Mouse (Mus musculus) embryonic facial prominence, embryonic 14.5 days (tissue): ENCODE measurements around the gene Aqp9. TPM values are rescaled to one million over a fixed set of nuclear protein-coding genes. Genes with fewer than 3 reads are reported as not detected.

ENCODE experiments used
- ATAC-seq: fragments of 200-750 bp; cut with Nextera tagmentation; 2 replicates; pipeline ENCODE4 v1.8.0; 2017; ENCODE audit warnings: low read depth, moderate number of reproducible peaks, moderate TSS enrichment
- DNase-seq: peaks from one replicate; pipeline ENCODE4 v3.0.0-alpha.2; 2015; ENCODE audit warnings: low spot score
- H3K27ac ChIP-seq: fragments of 300-500 bp; sonication (generic); replicated peaks from 2 replicates; pipeline ENCODE4 v1.5.1; 2014; ENCODE audit warnings: low read depth, mild to moderate bottlenecking, low read length, moderate library complexity
- H3K27me3 ChIP-seq: fragments of 300-500 bp; sonication (generic); replicated peaks from 2 replicates; pipeline ENCODE4 v1.6.1; 2014; ENCODE audit warnings: low read length; ENCODE audit not compliant: control insufficient read depth, insufficient read depth
- H3K36me3 ChIP-seq: fragments of 300-500 bp; sonication (generic); 2 replicates; pipeline ENCODE4 v1.6.1; 2014; ENCODE audit warnings: low read length, mixed read lengths; ENCODE audit not compliant: control insufficient read depth, insufficient read depth
- H3K4me1 ChIP-seq: fragments of 300-500 bp; sonication (generic); 2 replicates; pipeline ENCODE4 v1.6.1; 2014; ENCODE audit warnings: antibody characterized with exemption, low read length; ENCODE audit not compliant: control insufficient read depth, insufficient read depth
- H3K4me2 ChIP-seq: fragments of 300-500 bp; sonication (generic); 2 replicates; pipeline ENCODE4 v1.6.1; 2014; ENCODE audit warnings: low read depth, mild to moderate bottlenecking, low read length, moderate library complexity, mixed read lengths
- H3K4me3 ChIP-seq: fragments of 300-500 bp; sonication (generic); 2 replicates; pipeline ENCODE4 v1.5.1; 2014; ENCODE audit warnings: low read depth, mild to moderate bottlenecking, low read length
- H3K9ac ChIP-seq: fragments of 300-500 bp; sonication (generic); 2 replicates; pipeline ENCODE4 v1.6.1; 2014; ENCODE audit warnings: low read depth, mild to moderate bottlenecking, low read length, moderate library complexity, mixed read lengths
- H3K9me3 ChIP-seq: fragments of 300-500 bp; sonication (generic); 2 replicates; pipeline ENCODE4 v1.6.1; 2016; ENCODE audit warnings: low read length; ENCODE audit not compliant: control insufficient read depth
- WGBS: fragments of 180-500 bp; shearing (Covaris S2); extraction: QIAGEN DNeasy Blood & Tissue Kit; methylation state at CpG from one replicate; pipeline ENCODE4 v1.1.7; 2014; 5-methylcytosine and 5-hydroxymethylcytosine counted together
- polyA plus RNA-seq: library from polyadenylated mRNA; unstranded; fragments of >200 nt; fragmentation: Nextera tagmentation; extraction: Ambion mirVana; gene quantifications from 2 replicates; pipeline ENCODE4 v1.2.1, GENCODE M21; 2014

The Aqp9 gene
- polyA plus RNA-seq, 1 experiment from 2014 or later = 0.68 TPM

GRCm38 (mm10) chr9:71072502-71072901, 96.0 kb downstream of the Aqp9 start:
- Histone ChIP-seq H3K27me3 (no peaks in the 10 kb centered on the region), H3K4me2 (no peak overlapping the region), H3K9ac (no peak overlapping the region), H3K4me1 (peaks cover 11% of the 10 kb centered on the region), H3K4me3 (no peak overlapping the region), H3K27ac (no peak overlapping the region), H3K36me3 (no peaks in the 10 kb centered on the region), H3K9me3 (no peaks in the 10 kb centered on the region)
- no peak for DNase-seq
- WGBS = 67% methylated on average over 7 of the region's 7 CpGs
- ATAC-seq = no peak

GRCm38 (mm10) chr9:71071581-71072330, 96.7 kb downstream of the Aqp9 start:
- H3K9ac ChIP-seq = no peak overlapping the region
- no peak overlapping the region for H3K4me3 ChIP-seq
- H3K27me3 ChIP-seq = no peaks in the 10 kb centered on the region
- ATAC-seq (no peak), DNase-seq (no peak)
- H3K4me1 ChIP-seq = peaks cover 11% of the 10 kb centered on the region
- no peak overlapping the region for H3K4me2 ChIP-seq
- no peaks in the 10 kb centered on the region for H3K36me3 ChIP-seq
- no peaks in the 10 kb centered on the region for H3K9me3 ChIP-seq
- H3K27ac ChIP-seq = no peak overlapping the region
- WGBS = 76% methylated on average over 7 of the region's 7 CpGs

- H3K4me2 ChIP-seq = no peak overlapping the region
- no peak for DNase-seq
- H3K4me3 ChIP-seq = no peak overlapping the region
- H3K9ac ChIP-seq = no peak overlapping the region
- ATAC-seq = no peak
- no peaks in the 10 kb centered on the region for H3K27me3 ChIP-seq
- H3K9me3 ChIP-seq = no peaks in the 10 kb centered on the region
- H3K27ac ChIP-seq = no peak overlapping the region
- H3K36me3 ChIP-seq = no peaks in the 10 kb centered on the region
- peaks cover 11% of the 10 kb centered on the region for H3K4me1 ChIP-seq
- WGBS = 88% methylated on average over 2 of the region's 2 CpGs
Measured at GRCm38 (mm10) chr9:71070628-71071027, 97.9 kb downstream of the Aqp9 start.

DNA sequence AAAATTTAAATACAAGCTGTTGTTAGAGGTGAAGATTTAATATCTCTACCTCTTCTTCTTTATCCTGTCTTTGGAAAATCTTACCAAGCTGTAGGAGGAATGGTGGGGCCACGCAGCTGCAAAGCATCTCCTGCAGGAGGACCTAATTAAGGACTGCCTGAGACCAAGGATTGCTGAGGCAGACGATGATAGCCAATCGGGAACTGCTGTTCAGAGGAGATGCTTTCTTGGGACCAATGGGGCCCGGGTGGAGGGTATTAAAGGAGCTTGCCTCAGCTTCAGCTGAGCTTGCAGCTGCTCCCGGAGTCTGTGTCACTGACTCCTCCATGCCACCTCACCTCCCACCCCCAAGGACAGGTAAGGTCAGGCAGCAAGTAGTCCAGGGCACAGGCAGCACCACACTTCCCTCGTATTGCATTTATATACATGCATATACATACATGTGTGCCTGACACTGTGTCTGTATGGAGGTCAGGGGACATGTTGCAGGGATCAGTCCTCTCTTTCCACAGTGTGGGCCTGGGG, 99.6 kb downstream of the Aqp9 start:
- Histone ChIP-seq H3K27me3 (no peaks in the 10 kb centered on the region), H3K4me3 (no peak overlapping the region), H3K27ac (no peak overlapping the region), H3K4me1 (peaks cover 11% of the 10 kb centered on the region), H3K4me2 (no peak overlapping the region), H3K36me3 (no peaks in the 10 kb centered on the region), H3K9me3 (no peaks in the 10 kb centered on the region), H3K9ac (no peak overlapping the region)
- DNase-seq = no peak
- WGBS = 23% methylated on average over 5 of the region's 6 CpGs
- ATAC-seq = no peak

- H3K4me2 ChIP-seq = no peak overlapping the region
- H3K4me3 ChIP-seq = no peak overlapping the region
- H3K27me3 ChIP-seq = no peaks in the 10 kb centered on the region
- ATAC-seq (no peak), DNase-seq (no peak)
- H3K9me3 ChIP-seq = no peaks in the 10 kb centered on the region
- no peak overlapping the region for H3K27ac ChIP-seq
- H3K36me3 ChIP-seq = no peaks in the 10 kb centered on the region
- no peak overlapping the region for H3K9ac ChIP-seq
- WGBS = 86% methylated on average over 5 of the region's 5 CpGs
- H3K4me1 ChIP-seq = no peaks in the 10 kb centered on the region
Measured at GRCm38 (mm10) chr9:71067156-71067555, 101.3 kb downstream of the Aqp9 start.

DNA sequence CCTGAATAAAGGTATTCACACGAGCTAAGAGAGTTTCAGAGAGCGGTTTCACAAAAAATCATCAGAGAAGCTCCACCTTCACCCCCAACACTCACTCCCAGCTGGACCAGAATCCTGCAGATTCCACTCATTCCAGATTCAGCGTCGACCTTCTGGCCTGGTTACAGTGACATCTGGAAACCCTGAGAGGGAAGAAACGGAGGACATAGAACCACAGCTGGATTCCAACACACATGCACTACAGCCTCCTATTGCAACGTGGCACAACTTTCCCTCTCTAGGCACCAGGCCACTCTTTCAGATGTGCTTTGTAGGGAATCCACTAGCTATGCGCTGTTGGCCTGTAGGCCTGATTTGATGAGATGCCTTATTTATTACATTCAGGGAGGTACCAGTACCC, 102.0 kb downstream of the Aqp9 start:
- Histone ChIP-seq H3K4me3 (no peak overlapping the region), H3K27ac (no peak overlapping the region), H3K4me1 (no peaks in the 10 kb centered on the region), H3K4me2 (no peak overlapping the region), H3K9me3 (no peaks in the 10 kb centered on the region), H3K27me3 (no peaks in the 10 kb centered on the region), H3K36me3 (no peaks in the 10 kb centered on the region), H3K9ac (no peak overlapping the region)
- no peak for DNase-seq
- ATAC-seq = no peak
- 55% methylated on average over 7 of the region's 7 CpGs for WGBS

DNA sequence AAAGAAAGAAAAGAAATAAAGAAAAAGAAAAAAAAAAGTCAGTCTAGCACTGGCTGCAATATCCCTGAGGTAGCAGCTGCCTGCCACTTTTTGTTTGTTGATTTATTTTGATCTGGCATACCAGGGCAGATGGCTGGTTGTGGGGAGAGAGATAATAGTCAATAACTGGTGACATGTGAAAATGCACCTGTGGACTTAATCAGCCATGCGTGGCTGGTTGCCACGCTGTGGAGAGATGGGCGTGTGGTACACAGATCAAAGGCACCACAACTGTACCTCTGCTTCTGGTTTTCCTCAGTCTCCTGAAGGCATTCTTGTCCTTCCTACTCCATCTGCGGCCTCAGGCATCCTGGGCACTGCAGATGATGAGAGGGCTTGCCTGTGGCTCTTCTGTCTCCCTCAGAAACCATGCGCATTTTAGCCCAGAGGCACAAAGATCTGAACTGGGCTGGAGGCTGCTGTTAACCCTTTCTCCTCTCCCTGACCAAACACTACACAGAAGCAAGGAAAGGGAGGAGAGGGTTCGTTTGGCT, 103.1 kb downstream of the Aqp9 start:
- Histone ChIP-seq H3K27ac (no peak overlapping the region), H3K4me3 (no peak overlapping the region), H3K4me2 (no peak overlapping the region), H3K9me3 (no peaks in the 10 kb centered on the region), H3K36me3 (no peaks in the 10 kb centered on the region), H3K4me1 (no peaks in the 10 kb centered on the region), H3K27me3 (no peaks in the 10 kb centered on the region), H3K9ac (no peak overlapping the region)
- ATAC-seq (no peak), DNase-seq (no peak)
- 60% methylated on average over 6 of the region's 6 CpGs for WGBS

- Histone ChIP-seq H3K4me2 (no peak overlapping the region), H3K36me3 (no peaks in the 10 kb centered on the region), H3K9me3 (no peaks in the 10 kb centered on the region), H3K9ac (no peak overlapping the region), H3K4me3 (no peak overlapping the region), H3K27me3 (no peaks in the 10 kb centered on the region), H3K4me1 (no peaks in the 10 kb centered on the region), H3K27ac (no peak overlapping the region)
- DNase-seq (no peak), ATAC-seq (no peak)
- WGBS = 78% methylated on average over 8 of the region's 8 CpGs
Measured at GRCm38 (mm10) chr9:71064291-71064840, 104.1 kb downstream of the Aqp9 start.

DNA sequence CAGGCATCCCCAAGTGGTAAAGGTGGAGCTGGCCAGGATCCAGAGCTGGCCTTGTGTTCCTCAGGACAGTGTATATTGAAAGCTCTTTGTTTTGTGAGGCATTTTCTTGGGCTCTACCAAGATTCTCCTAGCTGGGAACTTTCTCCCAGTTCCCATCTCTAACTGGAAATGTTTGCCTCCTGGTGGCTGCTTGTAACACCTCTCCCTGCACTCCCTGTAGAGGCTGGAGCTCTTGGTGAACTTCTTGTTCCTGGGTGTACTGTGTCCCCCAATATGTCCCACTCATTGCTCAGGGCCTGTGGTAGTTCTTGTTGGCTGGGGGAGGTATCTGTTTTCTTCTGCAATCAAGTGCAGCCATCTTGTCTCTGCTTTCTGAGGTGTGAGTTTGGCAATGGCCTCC, 104.9 kb downstream of the Aqp9 start:
- ATAC-seq (no peak), DNase-seq (no peak)
- no peak overlapping the region for H3K27ac ChIP-seq
- no peaks in the 10 kb centered on the region for H3K4me1 ChIP-seq
- H3K36me3 ChIP-seq = no peaks in the 10 kb centered on the region
- no peak overlapping the region for H3K9ac ChIP-seq
- H3K9me3 ChIP-seq = no peaks in the 10 kb centered on the region
- H3K4me2 ChIP-seq = no peak overlapping the region
- H3K4me3 ChIP-seq = no peak overlapping the region
- H3K27me3 ChIP-seq = no peaks in the 10 kb centered on the region
